Mouse (Mus musculus) forebrain, embryonic 11.5 days (tissue): ENCODE measurements around the gene Impdh1. TPM values are rescaled to one million over a fixed set of nuclear protein-coding genes. Genes with fewer than 3 reads are reported as not detected.

ENCODE experiments used
- ATAC-seq: fragments of 200-750 bp; cut with Nextera tagmentation; replicated peaks from 2 replicates; pipeline ENCODE4 v1.8.0; 2017; ENCODE audit warnings: moderate TSS enrichment; ENCODE audit not compliant: low FRiP score
- DNase-seq: peaks from one replicate; pipeline ENCODE4 v3.0.0-alpha.2; 2017; ENCODE audit warnings: low spot score
- H3K27ac ChIP-seq: fragments of 300-500 bp; sonication (generic); 2 replicates; pipeline ENCODE4 v1.5.1; 2014; ENCODE audit warnings: low read depth, low read length
- H3K27me3 ChIP-seq: fragments of 300-500 bp; sonication (generic); 2 replicates; pipeline ENCODE4 v1.6.1; 2014; ENCODE audit warnings: mild to moderate bottlenecking, low read length, mixed read lengths; ENCODE audit not compliant: control insufficient read depth, insufficient read depth
- H3K36me3 ChIP-seq: fragments of 300-500 bp; sonication (generic); 2 replicates; pipeline ENCODE4 v1.6.1; 2014; ENCODE audit warnings: mild to moderate bottlenecking, low read length, moderate library complexity, mixed read lengths; ENCODE audit not compliant: control insufficient read depth, insufficient read depth
- H3K4me1 ChIP-seq: fragments of 300-500 bp; sonication (generic); replicated peaks from 2 replicates; pipeline ENCODE4 v1.6.1; 2014; ENCODE audit warnings: low read length, mixed read lengths; ENCODE audit not compliant: control insufficient read depth, insufficient read depth
- H3K4me2 ChIP-seq: fragments of 300-500 bp; sonication (generic); 2 replicates; pipeline ENCODE4 v1.6.1; 2014; ENCODE audit warnings: low read depth, mild to moderate bottlenecking, low read length, moderate library complexity, mixed read lengths; ENCODE audit not compliant: severe bottlenecking
- H3K4me3 ChIP-seq: fragments of 300-500 bp; sonication (generic); 2 replicates; pipeline ENCODE4 v1.5.1; 2014; ENCODE audit warnings: low read depth, low read length
- H3K9ac ChIP-seq: fragments of 300-500 bp; sonication (generic); 2 replicates; pipeline ENCODE4 v1.6.1; 2014; ENCODE audit warnings: low read length
- H3K9me3 ChIP-seq: fragments of 300-500 bp; sonication (generic); 2 replicates; pipeline ENCODE4 v1.6.1; 2016; ENCODE audit warnings: low read length, mixed read lengths; ENCODE audit not compliant: control insufficient read depth
- WGBS: fragments of 180-500 bp; shearing (Covaris S2); extraction: QIAGEN DNeasy Blood & Tissue Kit; methylation state at CpG from one replicate; pipeline ENCODE4 v1.1.7; 2014; 5-methylcytosine and 5-hydroxymethylcytosine counted together
- polyA plus RNA-seq: library from polyadenylated mRNA; unstranded; fragments of >200 nt; fragmentation: Nextera tagmentation; extraction: Ambion mirVana; gene quantifications from 2 replicates; pipeline ENCODE4 v1.2.1, GENCODE M21; 2014

Impdh1 gene
- polyA plus RNA-seq, result 38.3 and 40.0 TPM in 2 replicates

- no peaks in the 10 kb centered on the region for H3K36me3 ChIP-seq
- WGBS, result under 1% methylated on average over 56 of the region's 56 CpGs
- H3K4me3 ChIP-seq, result peak within 1 kb of the TSS; percentile 67
- peak; percentile 84 for ATAC-seq
- peak within 1 kb of the TSS; percentile 96 for H3K4me2 ChIP-seq
- H3K27me3 ChIP-seq, result peaks cover 21% of the 10 kb centered on the region
- DNase-seq, result peak; percentile 92
- no peak within 1 kb of the TSS for H3K27ac ChIP-seq
- H3K4me1 ChIP-seq, result peaks cover 26% of the 10 kb centered on the region
- peak within 1 kb of the TSS; percentile 65 for H3K9ac ChIP-seq
- no peaks in the 10 kb centered on the region for H3K9me3 ChIP-seq
These were observed at the start of gene Impdh1 for GRCm38 (mm10) chr6:29215881-29216501. TSS of gene Impdh1 (minus strand) at chr6:29216364.

GRCm38 (mm10) chr6:29264456-29264781, 48.3 kb upstream of the Impdh1 start:
- H3K27me3 ChIP-seq, result no peaks in the 10 kb centered on the region
- H3K36me3 ChIP-seq, result no peaks in the 10 kb centered on the region
- 81% methylated on average over 3 of the region's 3 CpGs for whole genome bisulfite sequencing
- H3K4me1 ChIP-seq, result no peaks in the 10 kb centered on the region
- H3K4me3 ChIP-seq, result no peak overlapping the region
- no peak for ATAC-seq
- no peak overlapping the region for H3K4me2 ChIP-seq
- DNase-seq, result no peak
- no peaks in the 10 kb centered on the region for H3K9me3 ChIP-seq
- H3K9ac ChIP-seq, result no peak overlapping the region
- no peak overlapping the region for H3K27ac ChIP-seq

GRCm38 (mm10) chr6:29263650-29264455, 47.7 kb upstream of the Impdh1 start:
- H3K4me2 ChIP-seq, result no peak overlapping the region
- no peaks in the 10 kb centered on the region for H3K36me3 ChIP-seq
- no peak overlapping the region for H3K9ac ChIP-seq
- H3K4me1 ChIP-seq, result no peaks in the 10 kb centered on the region
- H3K9me3 ChIP-seq, result no peaks in the 10 kb centered on the region
- no peak for ATAC-seq
- no peaks in the 10 kb centered on the region for H3K27me3 ChIP-seq
- H3K4me3 ChIP-seq, result no peak overlapping the region
- DNase-seq, result no peak
- 48% methylated on average over 6 of the region's 6 CpGs for WGBS
- H3K27ac ChIP-seq, result no peak overlapping the region

- Histone ChIP-seq H3K9me3 (no peaks in the 10 kb centered on the region), H3K9ac (no peak overlapping the region), H3K27ac (no peak overlapping the region), H3K27me3 (no peaks in the 10 kb centered on the region), H3K4me2 (no peak overlapping the region), H3K4me3 (no peak overlapping the region), H3K4me1 (no peaks in the 10 kb centered on the region), H3K36me3 (no peaks in the 10 kb centered on the region)
- DNase-seq (no peak), ATAC-seq (no peak)
- 83% methylated on average over 5 of the region's 5 CpGs for WGBS
These were observed 45.7 kb upstream of the Impdh1 start for GRCm38 (mm10) chr6:29261831-29262230.

GRCm38 (mm10) chr6:29259418-29259817, 43.3 kb upstream of the Impdh1 start:
- H3K4me3 ChIP-seq, result no peak overlapping the region
- DNase-seq (no peak), ATAC-seq (no peak)
- H3K9me3 ChIP-seq, result no peaks in the 10 kb centered on the region
- no peaks in the 10 kb centered on the region for H3K36me3 ChIP-seq
- no peaks in the 10 kb centered on the region for H3K4me1 ChIP-seq
- 81% methylated on average over 1 of the region's 1 CpGs for WGBS
- no peak overlapping the region for H3K9ac ChIP-seq
- H3K27me3 ChIP-seq, result no peaks in the 10 kb centered on the region
- H3K4me2 ChIP-seq, result no peak overlapping the region
- H3K27ac ChIP-seq, result no peak overlapping the region

- Histone ChIP-seq H3K27me3 (no peaks in the 10 kb centered on the region), H3K4me1 (no peaks in the 10 kb centered on the region), H3K4me3 (no peak overlapping the region), H3K9me3 (no peaks in the 10 kb centered on the region), H3K9ac (no peak overlapping the region), H3K4me2 (no peak overlapping the region), H3K36me3 (no peaks in the 10 kb centered on the region), H3K27ac (no peak overlapping the region)
- ATAC-seq (no peak), DNase-seq (no peak)
- WGBS, result 51% methylated on average over 4 of the region's 4 CpGs
These were observed 30.9 kb upstream of the Impdh1 start for GRCm38 (mm10) chr6:29247072-29247471.

GRCm38 (mm10) chr6:29246585-29246984, 30.4 kb upstream of the Impdh1 start:
- WGBS, result 62% methylated on average over 5 of the region's 5 CpGs

GRCm38 (mm10) chr6:29246183-29246582, 30.0 kb upstream of the Impdh1 start:
- Histone ChIP-seq H3K4me2 (no peak overlapping the region), H3K27me3 (no peaks in the 10 kb centered on the region), H3K9me3 (no peaks in the 10 kb centered on the region), H3K36me3 (no peaks in the 10 kb centered on the region), H3K4me3 (no peak overlapping the region), H3K9ac (no peak overlapping the region), H3K27ac (no peak overlapping the region), H3K4me1 (no peaks in the 10 kb centered on the region)
- ATAC-seq (no peak), DNase-seq (peak; percentile 13)
- 87% methylated on average over 3 of the region's 3 CpGs for WGBS

More at GRCm38 (mm10) chr6:29246585-29246984, 30.4 kb upstream of the Impdh1 start:
- Histone ChIP-seq H3K36me3 (no peaks in the 10 kb centered on the region), H3K4me3 (no peak overlapping the region), H3K4me2 (no peak overlapping the region), H3K9ac (no peak overlapping the region), H3K27ac (no peak overlapping the region), H3K9me3 (no peaks in the 10 kb centered on the region), H3K4me1 (no peaks in the 10 kb centered on the region), H3K27me3 (no peaks in the 10 kb centered on the region)
- ATAC-seq, result no peak
- DNase-seq, result peak; percentile 20
